9 mouse cellular contexts compared by ENCODE assay signal in genomic region chr2:60171786-60172530, GRCm38 (mm10). TPM values are rescaled to one million over a fixed set of nuclear protein-coding genes. Genes with fewer than 3 reads are reported as not detected.
DNase-seq lines count a peak whose midpoint lies in the region; ATAC-seq and TF ChIP-seq lines count a peak whose summit lies in the region.
"Had no signal": no experiment of that assay in that cellular context is flagged by ENCODE, and none has a peak within 500 bp of the region (broad histone marks: within the 10 kb centered on the region; RNA-seq: fewer than 3 reads in every experiment).

No protein-coding gene starts in this region.

- intact Hi-C loops in left cerebral cortex, adult 2 months (cut with DNase I) = no loop called here

- peak; percentile 91 for DNase-seq in A20 (ENCODE audit: low read depth, low spot score)
- DNase-seq in c-Kit-negative CD71-positive TER-119-positive erythroid progenitor cells, embryonic 14.5 days (ENCODE audit: low read depth, low spot score) = peak; percentile 1
- DNase-seq in induced T-regulatory cell, adult 2 months (ENCODE audit: low read depth) = peak; percentile 29
- no peak for DNase-seq in yolk sac, embryonic 10.5 days (ENCODE audit: low spot score)
- DNase-seq in left cerebral cortex, adult 2 months (ENCODE audit: extremely low spot score in 1 of 2, low spot score in 2 of 2) = no peak

- H3K27ac ChIP-seq in heart, embryonic 16.5 days (ENCODE audit: low read length) = no peak overlapping the region
- no peak overlapping the region for H3K27ac ChIP-seq in heart, embryonic 12.5 days (ENCODE audit: poor library complexity, severe bottlenecking)
- H3K27ac ChIP-seq in macrophage = peak overlapping the region; percentile 68
- H3K27ac ChIP-seq in left cerebral cortex, adult 2 months = no peak overlapping the region
- H3K27ac ChIP-seq: neural tube, embryonic 12.5 days had no signal

- no peaks in the 10 kb centered on the region for H3K36me3 ChIP-seq in heart, embryonic 16.5 days (ENCODE audit: control insufficient read depth, insufficient read depth)
- H3K36me3 ChIP-seq in heart, embryonic 12.5 days = no peaks in the 10 kb centered on the region
- no peaks in the 10 kb centered on the region for H3K36me3 ChIP-seq in macrophage (ENCODE audit: inconsistent target)
- H3K36me3 ChIP-seq: neural tube, embryonic 12.5 days had no signal

- H3K4me3 ChIP-seq in heart, embryonic 16.5 days (ENCODE audit: low read length) = no peak overlapping the region
- no peak overlapping the region for H3K4me3 ChIP-seq in heart, embryonic 12.5 days
- H3K4me3 ChIP-seq in macrophage (ENCODE audit: inconsistent target) = no peak overlapping the region; the same call in 1 of the 2 replicates
- H3K4me3 ChIP-seq in left cerebral cortex, adult 2 months = no peak overlapping the region
- H3K4me3 ChIP-seq: neural tube, embryonic 12.5 days had no signal

- H3K9ac ChIP-seq in heart, embryonic 16.5 days (ENCODE audit: low read length) = no peak overlapping the region
- H3K9ac ChIP-seq in heart, embryonic 12.5 days = no peak overlapping the region
- H3K9ac ChIP-seq: neural tube, embryonic 12.5 days had no signal

- ATAC-seq in heart, embryonic 16.5 days (replicated peaks; ENCODE audit: extremely low read depth, insufficient read depth, low FRiP score) = peak; percentile 45; the same call in 1 of the 2 replicates
- no peak for ATAC-seq in heart, embryonic 12.5 days (ENCODE audit: insufficient number of reproducible peaks, low FRiP score)

- H3K4me1 ChIP-seq in heart, embryonic 16.5 days (ENCODE audit: control insufficient read depth, insufficient read depth, low read length) = no peaks in the 10 kb centered on the region
- H3K4me1 ChIP-seq in heart, embryonic 12.5 days (replicated peaks) = 0 out of 2 replicates have a peak, but pooled peaks cover 4% of the 10 kb centered on the region
- H3K4me1 ChIP-seq: neural tube, embryonic 12.5 days had no signal

- peaks cover 3% of the 10 kb centered on the region; the same call in 1 of the 2 replicates for H3K9me3 ChIP-seq in heart, embryonic 16.5 days (replicated peaks; ENCODE audit: control insufficient read depth, low read length)
- H3K9me3 ChIP-seq in heart, embryonic 12.5 days (replicated peaks) = 0 out of 2 replicates have a peak, but pooled peaks cover 4% of the 10 kb centered on the region
- H3K9me3 ChIP-seq: neural tube, embryonic 12.5 days had no signal

- no peaks in the 10 kb centered on the region for H3K27me3 ChIP-seq in heart, embryonic 16.5 days (ENCODE audit: control insufficient read depth, insufficient read depth, low read length)
- H3K27me3 ChIP-seq in heart, embryonic 12.5 days (replicated peaks) = no peaks in the 10 kb centered on the region
- H3K27me3 ChIP-seq: neural tube, embryonic 12.5 days had no signal

- no peak overlapping the region for H3K4me2 ChIP-seq in heart, embryonic 16.5 days (ENCODE audit: low read depth, low read length)
- no peak overlapping the region for H3K4me2 ChIP-seq in heart, embryonic 12.5 days
- H3K4me2 ChIP-seq: neural tube, embryonic 12.5 days had no signal

- 57% methylated on average over 7 of the region's 7 CpGs for WGBS in heart, embryonic 16.5 days
- 72% methylated on average over 7 of the region's 7 CpGs for WGBS in heart, embryonic 12.5 days
- 41% methylated on average over 7 of the region's 7 CpGs for WGBS in macrophage (ENCODE audit: missing documents)

- no peaks in the 10 kb centered on the region for H3K79me2 ChIP-seq in macrophage (ENCODE audit: inconsistent target)

- TF ChIP-seq CTCF in left cerebral cortex, adult 2 months (IDR thresholded peaks at IDR 0.05) = no peak; the same call in 1 of the 2 replicates

RNA-seq across cellular contexts. Expression of gene Baz2b, which starts 37.7 kb away (rescaled TPM):
- polyA plus RNA-seq in heart, embryonic 16.5 days (2015; fragmentation: Nextera tagmentation; extraction: Ambion mirVana) = 42.7 and 43.9 TPM in 2 replicates
- polyA plus RNA-seq in heart, embryonic 12.5 days (2016; fragmentation: Nextera tagmentation; extraction: Ambion mirVana) = 54.8 and 55.9 TPM in 2 replicates
- total RNA-seq in macrophage (2018; cell fraction: chromatin; rRNA removed) = 100 to 1,000 TPM; 411 to 897 (median 475) TPM
- 10 to 100 TPM; 36.5 to 69.0 (median 50.0) TPM for total RNA-seq in macrophage (2018; cell fraction: cytosol; rRNA removed)
- 100 to 1,000 TPM; 161 to 515 (median 250) TPM for total RNA-seq in macrophage (2018; cell fraction: nucleus; rRNA removed)
- polyA plus RNA-seq in macrophage (2018) = 22.8 to 37.7 TPM (median 32.3 TPM) in 3 replicates
- total RNA-seq in left cerebral cortex, adult 2 months (2021) = 10 to 100 TPM; 64.2 to 67.9 TPM

RNA-seq across cellular contexts. Expression of gene March7, which starts 37.7 kb away (rescaled TPM):
- polyA plus RNA-seq in heart, embryonic 16.5 days (2015; fragmentation: Nextera tagmentation; extraction: Ambion mirVana) = 53.5 and 57.5 TPM in 2 replicates
- polyA plus RNA-seq in heart, embryonic 12.5 days (2016; fragmentation: Nextera tagmentation; extraction: Ambion mirVana) = 71.1 and 76.6 TPM in 2 replicates
- total RNA-seq in macrophage (2018; cell fraction: chromatin; rRNA removed) = 100 to 1,000 TPM; 192 to 503 (median 288) TPM
- 10 to 100 TPM; 33.5 to 60.6 (median 41.9) TPM for total RNA-seq in macrophage (2018; cell fraction: cytosol; rRNA removed)
- total RNA-seq in macrophage (2018; cell fraction: nucleus; rRNA removed) = 100 to 1,000 TPM; 107 to 319 (median 174) TPM
- 36.4 to 41.1 TPM (median 40.1 TPM) in 3 replicates for polyA plus RNA-seq in macrophage (2018)
- 10 to 100 TPM; 60.3 to 60.7 TPM for total RNA-seq in left cerebral cortex, adult 2 months (2021)

Comparison
In these comparisons a context has a peak if more than half of its experiments do, and no peak if none do; other contexts are left out.
1. DNase-seq: peak in A20 (single experiment), c-Kit-negative CD71-positive TER-119-positive erythroid progenitor cells, embryonic 14.5 days (single experiment) and induced T-regulatory cell, adult 2 months (single experiment); none in yolk sac, embryonic 10.5 days (single experiment) and left cerebral cortex, adult 2 months (0 of 2).